In the genomic region with DNA sequence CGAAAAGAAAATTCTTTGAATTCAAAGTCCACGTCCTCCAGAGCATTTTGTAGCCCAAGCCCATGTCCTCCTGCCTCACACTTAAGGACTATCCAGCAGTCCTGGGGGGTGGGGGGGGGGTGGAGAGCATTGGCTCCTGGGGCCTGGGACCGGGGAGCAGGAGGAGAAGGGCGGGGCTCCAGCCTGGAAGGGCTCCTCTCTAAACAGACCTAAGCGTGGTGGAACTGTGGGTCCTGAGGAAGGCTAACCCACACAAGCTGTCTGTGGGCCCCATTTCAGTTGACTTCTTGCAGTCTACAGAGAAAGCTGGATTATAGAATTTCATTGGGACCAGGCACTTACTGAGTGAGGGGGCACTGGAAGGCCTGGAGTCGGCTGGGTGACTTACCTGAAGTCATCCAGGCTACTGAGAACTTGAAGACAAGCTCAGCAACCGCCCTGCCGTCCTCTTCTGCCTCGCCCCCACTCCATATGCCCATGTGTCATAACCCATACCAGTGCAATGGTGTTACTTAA, we compare ENCODE assay signal across 22 mouse cellular contexts. TPM values are rescaled to one million over a fixed set of nuclear protein-coding genes. Genes with fewer than 3 reads are reported as not detected.
DNase-seq lines count a peak whose midpoint lies in the region; ATAC-seq and TF ChIP-seq lines count a peak whose summit lies in the region.
"Had no signal": no experiment of that assay in that cellular context is flagged by ENCODE, and none has a peak within 500 bp of the region (broad histone marks: within the 10 kb centered on the region; RNA-seq: fewer than 3 reads in every experiment).

No protein-coding gene starts in this region.

- no peak overlapping the region for H3K9ac ChIP-seq in lung, embryonic 16.5 days (ENCODE audit: low read length)
- H3K9ac ChIP-seq in midbrain, embryonic 12.5 days (replicated peaks), result no peak overlapping the region
- H3K9ac ChIP-seq in neural tube, embryonic 14.5 days (replicated peaks; ENCODE audit: low read depth, low read length), result no peak overlapping the region
- H3K9ac ChIP-seq: embryonic facial prominence, embryonic 13.5 days; heart, embryonic 15.5 days; kidney, embryonic 15.5 days; limb, embryonic 15.5 days; stomach, embryonic 15.5 days had no signal

- TF ChIP-seq CTCF in thymus, adult 2 months (IDR thresholded peaks at IDR 0.05; ENCODE audit: borderline replicate concordance, control insufficient read depth, extremely low read depth, insufficient read depth, low read length, poor library complexity), result no peak

- no peaks in the 10 kb centered on the region for H3K9me3 ChIP-seq in lung, embryonic 16.5 days (ENCODE audit: control insufficient read depth, low read length)
- H3K9me3 ChIP-seq in hindbrain, embryonic 10.5 days, result peaks cover 3% of the 10 kb centered on the region; the same call in 1 of the 2 replicates
- no peaks in the 10 kb centered on the region for H3K9me3 ChIP-seq in midbrain, embryonic 12.5 days
- no peaks in the 10 kb centered on the region for H3K9me3 ChIP-seq in neural tube, embryonic 14.5 days (ENCODE audit: control insufficient read depth, low read length)
- H3K9me3 ChIP-seq: embryonic facial prominence, embryonic 13.5 days; heart, embryonic 15.5 days; kidney, embryonic 15.5 days; limb, embryonic 15.5 days; stomach, embryonic 15.5 days had no signal

- no peak overlapping the region for H3K4me3 ChIP-seq in lung, embryonic 16.5 days (ENCODE audit: low read length)
- H3K4me3 ChIP-seq in hindbrain, embryonic 10.5 days, result peak overlapping the region; percentile 29
- no peak overlapping the region for H3K4me3 ChIP-seq in midbrain, embryonic 12.5 days
- no peak overlapping the region for H3K4me3 ChIP-seq in neural tube, embryonic 14.5 days (ENCODE audit: low read depth, low read length)
- no peak overlapping the region for H3K4me3 ChIP-seq in thymus, adult 2 months (ENCODE audit: control insufficient read depth, insufficient read depth, low read length)
- H3K4me3 ChIP-seq: embryonic facial prominence, embryonic 13.5 days; gastrocnemius, adult 2 months; heart, embryonic 15.5 days; kidney, embryonic 15.5 days; layer of hippocampus, adult 2 months; limb, embryonic 15.5 days; stomach, embryonic 15.5 days had no signal

- H3K4me1 ChIP-seq in lung, embryonic 16.5 days (replicated peaks; ENCODE audit: control insufficient read depth, insufficient read depth, low read length), result peaks cover 6% of the 10 kb centered on the region; the same call in 1 of the 2 replicates
- H3K4me1 ChIP-seq in hindbrain, embryonic 10.5 days (replicated peaks), result peaks cover 53% of the 10 kb centered on the region
- peaks cover 64% of the 10 kb centered on the region for H3K4me1 ChIP-seq in midbrain, embryonic 12.5 days
- peaks cover 26% of the 10 kb centered on the region for H3K4me1 ChIP-seq in neural tube, embryonic 14.5 days (ENCODE audit: control insufficient read depth, insufficient read depth, low read length)
- peaks cover 11% of the 10 kb centered on the region for H3K4me1 ChIP-seq in thymus, adult 2 months (replicated peaks; ENCODE audit: control insufficient read depth, insufficient read depth, low read length)

- TF ChIP-seq POLR2A in thymus, adult 2 months (IDR thresholded peaks at IDR 0.05; ENCODE audit: control insufficient read depth, extremely low read depth, insufficient read depth, low read length, poor library complexity), result no peak

- H3K36me3 ChIP-seq in lung, embryonic 16.5 days (ENCODE audit: control insufficient read depth, insufficient read depth, low read length), result no peaks in the 10 kb centered on the region
- no peaks in the 10 kb centered on the region for H3K36me3 ChIP-seq in hindbrain, embryonic 10.5 days
- H3K36me3 ChIP-seq in midbrain, embryonic 12.5 days, result no peaks in the 10 kb centered on the region
- H3K36me3 ChIP-seq in neural tube, embryonic 14.5 days (ENCODE audit: control insufficient read depth, insufficient read depth, low read length), result no peaks in the 10 kb centered on the region
- no peaks in the 10 kb centered on the region for H3K36me3 ChIP-seq in thymus, adult 2 months (ENCODE audit: control insufficient read depth, insufficient read depth, low read length)
- H3K36me3 ChIP-seq: embryonic facial prominence, embryonic 13.5 days; heart, embryonic 15.5 days; kidney, embryonic 15.5 days; limb, embryonic 15.5 days; stomach, embryonic 15.5 days had no signal

- ATAC-seq in lung, embryonic 16.5 days (ENCODE audit: low read depth), result 0 out of 2 replicates have a peak, but pooled peaks have one; percentile 23
- 0 out of 2 replicates have a peak, but pooled peaks have one; percentile 39 for ATAC-seq in midbrain, embryonic 12.5 days (ENCODE audit: low FRiP score, low read depth)
- ATAC-seq in neural tube, embryonic 14.5 days (ENCODE audit: low read depth), result no peak; the same call in 1 of the 2 replicates
- ATAC-seq: activated CD4-positive, CD25-positive, alpha-beta regulatory T cell, adult 4 months had no signal

- intact Hi-C loops in heart, postnatal 36 days (cut with DNase I), result no loop called here

- no peak overlapping the region for H3K4me2 ChIP-seq in lung, embryonic 16.5 days (ENCODE audit: low read depth, low read length)
- H3K4me2 ChIP-seq in midbrain, embryonic 12.5 days (replicated peaks), result peak overlapping the region; percentile 33
- peak overlapping the region; percentile 39; the same call in 1 of the 2 replicates for H3K4me2 ChIP-seq in neural tube, embryonic 14.5 days (ENCODE audit: low read depth, low read length)
- H3K4me2 ChIP-seq: embryonic facial prominence, embryonic 13.5 days; heart, embryonic 15.5 days; kidney, embryonic 15.5 days; limb, embryonic 15.5 days; stomach, embryonic 15.5 days had no signal

- peaks cover 68% of the 10 kb centered on the region for H3K27me3 ChIP-seq in lung, embryonic 16.5 days (ENCODE audit: control insufficient read depth, insufficient read depth, low read depth, low read length)
- peaks cover 100% of the 10 kb centered on the region for H3K27me3 ChIP-seq in hindbrain, embryonic 10.5 days (ENCODE audit: insufficient read depth, poor library complexity, severe bottlenecking)
- peaks cover 95% of the 10 kb centered on the region for H3K27me3 ChIP-seq in midbrain, embryonic 12.5 days
- no peaks in the 10 kb centered on the region for H3K27me3 ChIP-seq in neural tube, embryonic 14.5 days (ENCODE audit: control insufficient read depth, insufficient read depth, low read length)
- H3K27me3 ChIP-seq in thymus, adult 2 months (ENCODE audit: control insufficient read depth, insufficient read depth, low read length), result peaks cover 39% of the 10 kb centered on the region

- no peak for DNase-seq in lung, postnatal 10 days
- DNase-seq in hindbrain, embryonic 10.5 days (ENCODE audit: low spot score), result no peak
- no peak for DNase-seq in cerebellum, adult 8-10 months
- DNase-seq in thymus, adult 2 months, result no peak
- no peak for DNase-seq in heart, postnatal 36 days
- DNase-seq: cerebellum, postnatal 36 days; gastrocnemius, adult 2 months; heart, adult 11 months; lung, adult 2 months; spleen, adult 18-20 months; thymus, postnatal 14 days had no signal

- H3K27ac ChIP-seq in lung, embryonic 16.5 days (ENCODE audit: low read length), result no peak overlapping the region
- peak overlapping the region; percentile 57; the same call in 1 of the 2 replicates for H3K27ac ChIP-seq in hindbrain, embryonic 10.5 days
- H3K27ac ChIP-seq in midbrain, embryonic 12.5 days (replicated peaks), result peak overlapping the region; percentile 67
- H3K27ac ChIP-seq in neural tube, embryonic 14.5 days (ENCODE audit: low read depth, low read length), result peak overlapping the region; percentile 53
- no peak overlapping the region for H3K27ac ChIP-seq in thymus, adult 2 months (ENCODE audit: control insufficient read depth, insufficient read depth, low read length)
- H3K27ac ChIP-seq: embryonic facial prominence, embryonic 13.5 days; gastrocnemius, adult 2 months; heart, embryonic 15.5 days; kidney, embryonic 15.5 days; layer of hippocampus, adult 2 months; limb, embryonic 15.5 days; stomach, embryonic 15.5 days had no signal

- 5% methylated on average over 9 of the region's 9 CpGs for WGBS in lung, embryonic 16.5 days
- WGBS in hindbrain, embryonic 10.5 days, result 3% methylated on average over 9 of the region's 9 CpGs
- WGBS in midbrain, embryonic 12.5 days, result under 1% methylated on average over 8 of the region's 9 CpGs
- 12% methylated on average over 9 of the region's 9 CpGs for WGBS in neural tube, embryonic 14.5 days
- 25% methylated on average over 9 of the region's 9 CpGs for WGBS in thymus, adult 2 months

RNA-seq across cellular contexts. Expression of gene Rhbg, which starts 55.9 kb away (rescaled TPM):
- polyA plus RNA-seq in lung, embryonic 16.5 days (2015; fragmentation: Nextera tagmentation; extraction: Ambion mirVana), result 0.69 and 1.0 TPM in 2 replicates
- polyA plus RNA-seq in hindbrain, embryonic 10.5 days (2016; fragmentation: Nextera tagmentation; extraction: Ambion mirVana), result not detected in 2 replicates
- 0.26 TPM in 1 of 2 replicates, not detected in the other for polyA plus RNA-seq in midbrain, embryonic 12.5 days (2016; fragmentation: Nextera tagmentation; extraction: Ambion mirVana)
- 0.51 and 0.85 TPM in 2 replicates for polyA plus RNA-seq in neural tube, embryonic 14.5 days (2014; fragmentation: Nextera tagmentation; extraction: Ambion mirVana)
- polyA plus RNA-seq in thymus, adult 2 months (2012; rRNA removed), result 2.5 and 2.7 TPM in 2 replicates
- total RNA-seq in heart, postnatal 36 days (2021), result not detected
- total RNA-seq: gastrocnemius, adult 2 months; layer of hippocampus, adult 2 months; neutrophil, adult 5-6 weeks had no signal
- polyA plus RNA-seq: activated CD4-positive, CD25-positive, alpha-beta regulatory T cell, adult 4 months had no signal

RNA-seq across cellular contexts. Expression of gene Mef2d, which starts 56.4 kb away (rescaled TPM):
- 19.9 and 22.9 TPM in 2 replicates for polyA plus RNA-seq in lung, embryonic 16.5 days (2015; fragmentation: Nextera tagmentation; extraction: Ambion mirVana)
- 10.2 and 15.1 TPM in 2 replicates for polyA plus RNA-seq in hindbrain, embryonic 10.5 days (2016; fragmentation: Nextera tagmentation; extraction: Ambion mirVana)
- polyA plus RNA-seq in midbrain, embryonic 12.5 days (2016; fragmentation: Nextera tagmentation; extraction: Ambion mirVana), result 15.1 and 17.6 TPM in 2 replicates
- 19.6 and 20.4 TPM in 2 replicates for polyA plus RNA-seq in neural tube, embryonic 14.5 days (2014; fragmentation: Nextera tagmentation; extraction: Ambion mirVana)
- 343 and 377 TPM in 2 replicates for polyA plus RNA-seq in thymus, adult 2 months (2012; rRNA removed)
- 100 to 1,000 TPM; 123 to 138 TPM for total RNA-seq in heart, postnatal 36 days (2021)

Comparison
In these comparisons a context has a peak if more than half of its experiments do, and no peak if none do; other contexts are left out.
1. H3K27ac ChIP-seq: peak in hindbrain, embryonic 10.5 days (single experiment), midbrain, embryonic 12.5 days (single experiment) and neural tube, embryonic 14.5 days (single experiment); none in lung, embryonic 16.5 days (single experiment) and thymus, adult 2 months (single experiment).
2. RNA of gene Mef2d, which starts 56.4 kb away (polyA plus RNA-seq): 343 to 377 TPM in thymus, adult 2 months; 19.9 to 22.9 TPM in lung, embryonic 16.5 days, 19.6 to 20.4 TPM in neural tube, embryonic 14.5 days, 15.1 to 17.6 TPM in midbrain, embryonic 12.5 days and 10.2 to 15.1 TPM in hindbrain, embryonic 10.5 days; every median in the first group is over 10 times any median in the second.